Mouse (Mus musculus) liver, embryonic 16.5 days (tissue): ENCODE results near the gene Col5a1. TPM values are rescaled to one million over a fixed set of nuclear protein-coding genes. Genes with fewer than 3 reads are reported as not detected.

Experiments
- ATAC-seq: fragments of 200-750 bp; cut with Nextera tagmentation; 2 replicates; pipeline ENCODE4 v1.8.0; 2017; ENCODE audit warnings: low read depth, mild to moderate bottlenecking, moderate number of reproducible peaks, moderate library complexity
- H3K27ac ChIP-seq: fragments of 300-500 bp; sonication (generic); 2 replicates; pipeline ENCODE4 v1.5.1; 2014; ENCODE audit warnings: mild to moderate bottlenecking, low read length
- H3K27me3 ChIP-seq: fragments of 300-500 bp; sonication (generic); 2 replicates; pipeline ENCODE4 v1.6.1; 2014; ENCODE audit warnings: low read depth, low read length, mixed read lengths; ENCODE audit not compliant: control insufficient read depth, insufficient read depth
- H3K36me3 ChIP-seq: fragments of 300-500 bp; sonication (generic); 2 replicates; pipeline ENCODE4 v1.6.1; 2014; ENCODE audit warnings: mild to moderate bottlenecking; ENCODE audit not compliant: control insufficient read depth, insufficient read depth
- H3K4me1 ChIP-seq: fragments of 300-500 bp; sonication (generic); 2 replicates; pipeline ENCODE4 v1.6.1; 2014; ENCODE audit warnings: low read depth, low read length, mixed read lengths; ENCODE audit not compliant: control insufficient read depth
- H3K4me2 ChIP-seq: fragments of 300-500 bp; sonication (generic); 2 replicates; pipeline ENCODE4 v1.6.1; 2014; ENCODE audit warnings: low read depth, low read length, mixed read lengths
- H3K4me3 ChIP-seq: fragments of 300-500 bp; sonication (generic); 2 replicates; pipeline ENCODE4 v1.5.1; 2014; ENCODE audit warnings: low read depth, mild to moderate bottlenecking, low read length
- H3K9ac ChIP-seq: fragments of 300-500 bp; sonication (generic); 2 replicates; pipeline ENCODE4 v1.6.1; 2014; ENCODE audit warnings: low read depth, low read length
- H3K9me3 ChIP-seq: fragments of 300-500 bp; sonication (generic); replicated peaks from 2 replicates; pipeline ENCODE4 v1.6.1; 2016; ENCODE audit warnings: low read length; ENCODE audit not compliant: control insufficient read depth
- WGBS: fragments of 180-500 bp; shearing (Covaris S2); extraction: QIAGEN DNeasy Blood & Tissue Kit; methylation state at CpG from one replicate; pipeline ENCODE4 v1.1.7; 2014; ENCODE audit not compliant: insufficient replicate concordance; 5-methylcytosine and 5-hydroxymethylcytosine counted together
- polyA plus RNA-seq: library from polyadenylated mRNA; unstranded; fragments of >200 nt; fragmentation: Nextera tagmentation; extraction: Ambion mirVana; gene quantifications from 2 replicates; pipeline ENCODE4 v1.2.1, GENCODE M21; 2015

The Col5a1 gene
- polyA plus RNA-seq, 1 experiment from 2014 or later = 12.5 TPM

DNA sequence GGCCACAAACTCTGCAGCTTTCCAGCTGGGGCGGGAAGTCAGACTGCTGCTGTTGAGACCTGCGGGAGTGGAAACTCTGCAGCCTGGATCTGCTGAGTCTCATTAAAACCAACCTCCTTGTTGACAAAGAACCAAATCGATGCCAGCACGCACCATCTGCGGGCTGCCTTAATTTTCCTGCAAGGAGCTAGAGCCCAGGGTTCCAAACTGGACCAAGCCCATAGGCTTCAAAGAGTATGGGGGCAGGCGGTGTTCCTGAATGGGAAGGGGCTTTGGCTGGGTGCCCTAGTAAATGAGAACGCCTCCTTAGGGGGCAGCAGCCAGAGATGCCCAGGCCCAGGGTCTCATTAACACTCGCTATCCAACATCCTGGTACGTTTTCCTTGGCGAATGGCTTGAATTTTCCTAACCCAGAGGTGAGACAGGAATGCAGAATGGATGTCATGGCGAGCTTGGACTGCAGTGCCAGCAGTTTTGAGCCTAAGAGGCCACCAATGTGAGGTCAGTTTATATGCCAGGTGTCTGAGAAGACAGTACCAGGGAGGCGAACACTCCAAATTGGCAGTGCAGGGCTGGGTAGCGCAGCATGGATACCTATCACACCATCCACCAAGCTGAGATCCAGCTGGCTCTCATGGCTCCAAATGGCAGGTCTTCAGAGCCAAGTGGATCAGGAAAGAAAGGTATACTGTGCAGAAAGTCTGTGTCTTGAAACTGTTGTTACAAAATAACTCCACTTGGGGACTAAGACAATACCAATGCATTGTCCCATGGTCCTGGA lies 9.3 kb upstream of the Col5a1 start:
- Histone ChIP-seq H3K9ac (no peak overlapping the region), H3K27me3 (no peaks in the 10 kb centered on the region), H3K27ac (no peak overlapping the region), H3K4me1 (no peaks in the 10 kb centered on the region), H3K4me2 (no peak overlapping the region), H3K4me3 (no peak overlapping the region), H3K9me3 (no peaks in the 10 kb centered on the region), H3K36me3 (no peaks in the 10 kb centered on the region)
- no peak for ATAC-seq
- 57% methylated on average over 13 of the region's 13 CpGs for WGBS

DNA sequence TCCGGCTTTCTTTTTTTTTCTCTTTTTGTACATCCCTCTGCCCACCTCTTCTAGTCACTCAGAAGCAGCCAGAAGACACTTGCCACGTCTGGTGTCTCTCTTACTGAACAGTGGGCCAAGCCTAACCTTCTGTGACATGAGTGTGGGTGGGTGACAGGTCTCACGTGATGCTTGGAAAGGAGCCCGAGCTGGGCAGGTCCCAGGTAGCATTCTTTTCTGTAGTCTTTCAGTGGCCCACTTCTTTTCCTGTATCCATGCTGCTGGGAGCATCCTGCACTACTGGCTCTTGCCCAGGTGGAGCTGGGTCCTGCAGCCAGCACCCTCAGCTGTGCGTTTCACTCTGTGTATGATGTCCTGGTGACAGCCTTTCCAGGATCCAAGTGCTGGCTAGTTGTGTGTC lies 8.2 kb upstream of the Col5a1 start:
- no peak overlapping the region for H3K4me2 ChIP-seq
- H3K27me3 ChIP-seq = no peaks in the 10 kb centered on the region
- H3K4me1 ChIP-seq = no peaks in the 10 kb centered on the region
- H3K36me3 ChIP-seq = no peaks in the 10 kb centered on the region
- H3K4me3 ChIP-seq = no peak overlapping the region
- no peaks in the 10 kb centered on the region for H3K9me3 ChIP-seq
- WGBS = 51% methylated on average over 5 of the region's 5 CpGs
- no peak for ATAC-seq
- no peak overlapping the region for H3K9ac ChIP-seq
- no peak overlapping the region for H3K27ac ChIP-seq

GRCm38 (mm10) chr2:27883276-27883675 lies 2.9 kb upstream of the Col5a1 start:
- H3K4me3 ChIP-seq = no peak overlapping the region
- no peaks in the 10 kb centered on the region; the same call in 1 of the 2 replicates for H3K4me1 ChIP-seq
- no peak overlapping the region for H3K27ac ChIP-seq
- H3K9ac ChIP-seq = no peak overlapping the region
- no peaks in the 10 kb centered on the region for H3K36me3 ChIP-seq
- no peaks in the 10 kb centered on the region for H3K9me3 ChIP-seq
- H3K4me2 ChIP-seq = no peak overlapping the region
- no peak for ATAC-seq
- H3K27me3 ChIP-seq = peaks cover 44% of the 10 kb centered on the region
- 66% methylated on average over 7 of the region's 7 CpGs for WGBS

GRCm38 (mm10) chr2:27885456-27886147 lies 623 bp upstream of the Col5a1 start:
- H3K27ac ChIP-seq = no peak overlapping the region
- H3K4me2 ChIP-seq = peak overlapping the region; percentile 65
- H3K9ac ChIP-seq = peak overlapping the region; percentile 16; the same call in 1 of the 2 replicates
- no peaks in the 10 kb centered on the region; the same call in 1 of the 2 replicates for H3K4me1 ChIP-seq
- WGBS = 11% methylated on average over 12 of the region's 12 CpGs
- no peaks in the 10 kb centered on the region for H3K36me3 ChIP-seq
- peaks cover 49% of the 10 kb centered on the region for H3K27me3 ChIP-seq
- peak overlapping the region; percentile 56 for H3K4me3 ChIP-seq
- H3K9me3 ChIP-seq = no peaks in the 10 kb centered on the region
- ATAC-seq = peak; percentile 55

- Histone ChIP-seq H3K9me3 (no peaks in the 10 kb centered on the region), H3K27me3 (peaks cover 49% of the 10 kb centered on the region), H3K4me2 (peak overlapping the region; percentile 65), H3K4me3 (peak overlapping the region; percentile 56), H3K4me1 (no peaks in the 10 kb centered on the region; the same call in 1 of the 2 replicates), H3K27ac (no peak overlapping the region), H3K9ac (peak overlapping the region; percentile 31; the same call in 1 of the 2 replicates), H3K36me3 (no peaks in the 10 kb centered on the region)
- WGBS = 1% methylated on average over 67 of the region's 67 CpGs
- no peak for ATAC-seq
These were observed 609 bp downstream of the Col5a1 start for GRCm38 (mm10) chr2:27886608-27887460.

- Histone ChIP-seq H3K9ac (no peak overlapping the region), H3K36me3 (no peaks in the 10 kb centered on the region), H3K27ac (no peak overlapping the region), H3K4me3 (peak overlapping the region; percentile 56), H3K27me3 (peaks cover 49% of the 10 kb centered on the region), H3K9me3 (no peaks in the 10 kb centered on the region), H3K4me2 (peak overlapping the region; percentile 65; the same call in 1 of the 2 replicates), H3K4me1 (no peaks in the 10 kb centered on the region; the same call in 1 of the 2 replicates)
- ATAC-seq = no peak
- 28% methylated on average over 11 of the region's 11 CpGs for WGBS
These were observed 1.4 kb downstream of the Col5a1 start for GRCm38 (mm10) chr2:27887461-27888264.

DNA sequence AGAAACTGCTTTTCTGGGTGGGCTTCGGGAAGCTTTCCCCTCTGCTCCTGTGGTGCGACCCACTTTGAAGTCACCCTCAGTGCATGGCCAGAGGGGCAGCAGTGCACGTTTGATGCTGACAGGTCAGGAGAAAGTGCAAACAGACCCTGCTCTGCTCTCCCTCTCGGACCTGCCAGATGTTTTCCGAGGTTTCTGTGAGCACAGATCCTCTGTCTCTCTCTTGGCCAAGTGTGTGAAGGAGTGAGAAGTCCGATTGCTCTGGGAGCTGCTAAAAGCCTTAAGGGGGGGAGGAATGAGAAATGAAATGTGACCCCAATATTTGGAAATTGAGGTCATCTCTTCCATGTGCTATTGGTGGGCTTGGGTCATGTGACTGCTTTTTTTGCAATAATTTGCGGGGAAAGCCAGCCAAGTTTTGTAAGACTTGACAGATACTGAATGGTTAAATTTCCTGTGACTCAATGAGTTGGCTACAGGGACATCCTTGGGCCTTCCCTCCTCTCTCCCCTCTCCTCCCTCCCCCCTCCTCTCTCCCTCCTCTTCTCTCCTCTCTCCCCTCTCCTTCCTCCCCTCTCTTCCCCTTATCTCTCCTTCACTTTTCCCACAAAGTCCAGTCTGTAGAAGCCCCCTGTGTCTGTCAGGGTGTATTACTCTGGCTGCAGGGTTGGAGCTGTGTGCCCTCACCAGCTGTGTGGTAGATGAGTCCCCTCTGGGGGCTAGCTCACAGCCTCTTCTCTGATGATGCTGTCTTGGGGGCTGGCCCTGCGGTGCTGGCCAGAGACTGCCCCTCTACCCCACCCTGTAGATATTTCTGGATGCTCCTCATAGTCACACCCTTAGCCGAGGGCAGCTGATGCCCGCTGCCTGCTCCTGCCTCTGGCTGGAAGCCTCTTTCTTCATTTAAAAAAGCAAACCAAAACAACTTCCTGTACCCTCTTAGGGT lies 2.6 kb downstream of the Col5a1 start:
- 18% methylated on average over 10 of the region's 10 CpGs for WGBS

More for the DNA sequence above, 2.6 kb downstream of the Col5a1 start:
- H3K27me3 ChIP-seq = peaks cover 44% of the 10 kb centered on the region
- no peaks in the 10 kb centered on the region for H3K9me3 ChIP-seq
- H3K36me3 ChIP-seq = no peaks in the 10 kb centered on the region
- no peak overlapping the region for H3K4me2 ChIP-seq
- H3K27ac ChIP-seq = no peak overlapping the region
- H3K4me1 ChIP-seq = no peaks in the 10 kb centered on the region; the same call in 1 of the 2 replicates
- no peak overlapping the region for H3K9ac ChIP-seq
- ATAC-seq = no peak
- H3K4me3 ChIP-seq = no peak overlapping the region
